26 mouse cellular contexts compared by ENCODE assay signal in the genomic region with DNA sequence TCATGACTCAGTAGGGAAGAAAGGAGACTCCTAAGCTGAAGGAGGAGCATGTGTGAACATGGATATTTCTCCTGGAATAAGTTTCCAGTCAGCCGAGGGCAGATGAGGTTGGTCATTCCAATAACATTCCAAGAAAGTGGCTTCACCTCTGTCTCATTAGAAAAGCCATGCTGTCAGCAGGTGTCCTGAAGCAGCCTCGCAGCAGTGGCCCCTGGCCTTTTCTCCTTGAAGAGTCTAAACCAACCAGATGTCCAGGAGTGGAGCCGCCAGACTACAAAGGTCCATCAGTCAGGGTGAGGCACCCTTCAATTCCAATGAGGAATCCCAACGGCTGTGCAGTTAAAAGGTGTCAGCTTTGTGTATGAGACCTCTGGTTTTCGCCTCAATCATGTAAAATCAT.
DNase-seq lines count a peak whose midpoint lies in the region; ATAC-seq and TF ChIP-seq lines count a peak whose summit lies in the region.
"Had no signal": no experiment of that assay in that cellular context is flagged by ENCODE, and none has a peak within 500 bp of the region (broad histone marks: within the 10 kb centered on the region; RNA-seq: fewer than 3 reads in every experiment).

No protein-coding gene starts in this region.

- peaks cover 6% of the 10 kb centered on the region for H3K36me3 ChIP-seq in hindbrain, embryonic 10.5 days
- H3K36me3 ChIP-seq in hindbrain, embryonic 14.5 days (replicated peaks; ENCODE audit: control insufficient read depth, insufficient read depth), result no peaks in the 10 kb centered on the region
- no peaks in the 10 kb centered on the region for H3K36me3 ChIP-seq in midbrain, embryonic 11.5 days (ENCODE audit: control insufficient read depth, insufficient read depth, low read length)
- no peaks in the 10 kb centered on the region for H3K36me3 ChIP-seq in midbrain, embryonic 15.5 days (replicated peaks)
- H3K36me3 ChIP-seq: embryonic facial prominence, embryonic 13.5 days; forebrain, embryonic 12.5 days; heart, embryonic 12.5 days; limb, embryonic 12.5 days; liver, embryonic 15.5 days; lung, embryonic 15.5 days; midbrain, embryonic 12.5 days; neural tube, embryonic 13.5 days had no signal

- peaks cover 6% of the 10 kb centered on the region; the same call in 1 of the 2 replicates for H3K9me3 ChIP-seq in hindbrain, embryonic 10.5 days
- no peaks in the 10 kb centered on the region for H3K9me3 ChIP-seq in hindbrain, embryonic 14.5 days (ENCODE audit: control insufficient read depth, low read length)
- no peaks in the 10 kb centered on the region for H3K9me3 ChIP-seq in midbrain, embryonic 11.5 days (ENCODE audit: control insufficient read depth, low read length)
- no peaks in the 10 kb centered on the region for H3K9me3 ChIP-seq in midbrain, embryonic 15.5 days
- H3K9me3 ChIP-seq: embryonic facial prominence, embryonic 13.5 days; forebrain, embryonic 12.5 days; heart, embryonic 12.5 days; limb, embryonic 12.5 days; liver, embryonic 15.5 days; lung, embryonic 15.5 days; midbrain, embryonic 12.5 days; neural tube, embryonic 13.5 days had no signal

- TF ChIP-seq CTCF in lung, adult 2 months (IDR thresholded peaks at IDR 0.05; ENCODE audit: insufficient read depth, low read length), result no peak

- DNase-seq in hindbrain, embryonic 10.5 days (ENCODE audit: low spot score), result no peak
- no peak for DNase-seq in hindbrain, embryonic 14.5 days (ENCODE audit: low spot score)
- peak; percentile 44 for DNase-seq in midbrain, embryonic 11.5 days (ENCODE audit: low spot score, missing footprints)
- DNase-seq in kidney, postnatal 36 days, result peak; percentile 65 to 67
- no peak for DNase-seq in left cerebral cortex, postnatal 10 days (ENCODE audit: extremely low spot score in 1 of 2, low spot score in 2 of 2)
- no peak for DNase-seq in lung, adult 2 months
- DNase-seq: adrenal gland, adult 2 months; adrenal gland, postnatal 36 days; cerebellum, adult 18-20 months; cerebellum, postnatal 10 days; gastrocnemius, postnatal 25 days; heart, adult 18-20 months; layer of hippocampus, postnatal 36 days; thymus, adult 2 months; thymus, postnatal 36 days had no signal

- H3K9ac ChIP-seq in hindbrain, embryonic 14.5 days, result no peak overlapping the region
- H3K9ac ChIP-seq in midbrain, embryonic 11.5 days (ENCODE audit: low read length), result no peak overlapping the region
- no peak overlapping the region for H3K9ac ChIP-seq in midbrain, embryonic 15.5 days
- H3K9ac ChIP-seq: embryonic facial prominence, embryonic 13.5 days; forebrain, embryonic 12.5 days; heart, embryonic 12.5 days; limb, embryonic 12.5 days; liver, embryonic 15.5 days; lung, embryonic 15.5 days; midbrain, embryonic 12.5 days; neural tube, embryonic 13.5 days had no signal

- intact Hi-C loops in left cerebral cortex, postnatal 10 days (cut with DNase I), result no loop called here

- 55% methylated on average over 5 of the region's 5 CpGs for WGBS in hindbrain, embryonic 10.5 days
- 61% methylated on average over 5 of the region's 5 CpGs for WGBS in hindbrain, embryonic 14.5 days
- WGBS in midbrain, embryonic 11.5 days, result 73% methylated on average over 5 of the region's 5 CpGs
- WGBS in midbrain, embryonic 15.5 days, result 74% methylated on average over 5 of the region's 5 CpGs
- 77% methylated on average over 5 of the region's 5 CpGs for WGBS in lung, adult 2 months

- no peak for TF ChIP-seq POLR2A in lung, adult 2 months (IDR thresholded peaks at IDR 0.05; ENCODE audit: borderline replicate concordance, extremely low read depth, low read depth, low read length)

- peaks cover 43% of the 10 kb centered on the region for H3K4me1 ChIP-seq in hindbrain, embryonic 10.5 days (replicated peaks)
- H3K4me1 ChIP-seq in hindbrain, embryonic 14.5 days (replicated peaks; ENCODE audit: control insufficient read depth, insufficient read depth, low read length), result 0 out of 2 replicates have a peak, but pooled peaks cover 5% of the 10 kb centered on the region
- H3K4me1 ChIP-seq in midbrain, embryonic 11.5 days (ENCODE audit: control insufficient read depth, insufficient read depth, low read length), result peaks cover 12% of the 10 kb centered on the region
- H3K4me1 ChIP-seq in midbrain, embryonic 15.5 days, result peaks cover 9% of the 10 kb centered on the region
- peaks cover 3% of the 10 kb centered on the region for H3K4me1 ChIP-seq in lung, adult 2 months (ENCODE audit: control insufficient read depth, insufficient read depth, low read length)

- no peak for ATAC-seq in hindbrain, embryonic 14.5 days (ENCODE audit: low FRiP score)
- ATAC-seq in midbrain, embryonic 11.5 days (ENCODE audit: low FRiP score), result no peak
- no peak for ATAC-seq in midbrain, embryonic 15.5 days (replicated peaks)
- ATAC-seq: activated CD4-positive, CD25-positive, alpha-beta regulatory T cell, adult 4 months; hindbrain, embryonic 16.5 days had no signal

- no peaks in the 10 kb centered on the region for H3K27me3 ChIP-seq in hindbrain, embryonic 10.5 days (ENCODE audit: insufficient read depth, poor library complexity, severe bottlenecking)
- H3K27me3 ChIP-seq in hindbrain, embryonic 14.5 days (ENCODE audit: control insufficient read depth, insufficient read depth, low read length), result no peaks in the 10 kb centered on the region
- H3K27me3 ChIP-seq in midbrain, embryonic 11.5 days (ENCODE audit: control insufficient read depth, insufficient read depth, low read length), result no peaks in the 10 kb centered on the region
- H3K27me3 ChIP-seq in midbrain, embryonic 15.5 days (replicated peaks), result no peaks in the 10 kb centered on the region
- H3K27me3 ChIP-seq: embryonic facial prominence, embryonic 13.5 days; forebrain, embryonic 12.5 days; heart, embryonic 12.5 days; limb, embryonic 12.5 days; liver, embryonic 15.5 days; lung, embryonic 15.5 days; midbrain, embryonic 12.5 days; neural tube, embryonic 13.5 days had no signal

- no peak overlapping the region for H3K4me2 ChIP-seq in hindbrain, embryonic 14.5 days (replicated peaks)
- no peak overlapping the region for H3K4me2 ChIP-seq in midbrain, embryonic 11.5 days
- H3K4me2 ChIP-seq in midbrain, embryonic 15.5 days, result no peak overlapping the region
- H3K4me2 ChIP-seq: embryonic facial prominence, embryonic 13.5 days; forebrain, embryonic 12.5 days; heart, embryonic 12.5 days; limb, embryonic 12.5 days; liver, embryonic 15.5 days; lung, embryonic 15.5 days; midbrain, embryonic 12.5 days; neural tube, embryonic 13.5 days had no signal

- H3K4me3 ChIP-seq in hindbrain, embryonic 10.5 days, result no peak overlapping the region
- no peak overlapping the region for H3K4me3 ChIP-seq in hindbrain, embryonic 14.5 days (replicated peaks; ENCODE audit: low read length)
- H3K4me3 ChIP-seq in midbrain, embryonic 11.5 days (ENCODE audit: low read depth, low read length), result no peak overlapping the region
- H3K4me3 ChIP-seq in midbrain, embryonic 15.5 days, result no peak overlapping the region
- H3K4me3 ChIP-seq in lung, adult 2 months (replicated peaks; ENCODE audit: extremely low read depth, low read depth, low read length), result no peak overlapping the region
- H3K4me3 ChIP-seq: embryonic facial prominence, embryonic 13.5 days; forebrain, embryonic 12.5 days; heart, embryonic 12.5 days; limb, embryonic 12.5 days; liver, embryonic 15.5 days; lung, embryonic 15.5 days; midbrain, embryonic 12.5 days; neural tube, embryonic 13.5 days had no signal

- peak overlapping the region; percentile 56 for H3K27ac ChIP-seq in hindbrain, embryonic 10.5 days
- H3K27ac ChIP-seq in hindbrain, embryonic 14.5 days, result no peak overlapping the region
- no peak overlapping the region for H3K27ac ChIP-seq in midbrain, embryonic 11.5 days (ENCODE audit: low read depth, low read length)
- no peak overlapping the region for H3K27ac ChIP-seq in midbrain, embryonic 15.5 days
- H3K27ac ChIP-seq: embryonic facial prominence, embryonic 13.5 days; forebrain, embryonic 12.5 days; limb, embryonic 12.5 days; liver, embryonic 15.5 days; lung, embryonic 15.5 days; midbrain, embryonic 12.5 days; neural tube, embryonic 13.5 days had no signal

Comparison
In these comparisons a context has a peak if more than half of its experiments do, and no peak if none do; other contexts are left out.
1. DNase-seq: peak in midbrain, embryonic 11.5 days (single experiment) and kidney, postnatal 36 days (2 of 2); none in hindbrain, embryonic 10.5 days (single experiment), hindbrain, embryonic 14.5 days (single experiment), left cerebral cortex, postnatal 10 days (0 of 2) and lung, adult 2 months (single experiment).